Mouse (Mus musculus) urinary bladder, postnatal 36 days (tissue): ENCODE results near the gene Olfr586.

Experiments
- DNase-seq, 2 experiments: peaks; one replicate each; pipeline ENCODE4 v3.0.0; 2022; ENCODE audit warnings: low spot score in 2 of 2, mixed read lengths in 1 of 2

Olfr586 gene

DNA sequence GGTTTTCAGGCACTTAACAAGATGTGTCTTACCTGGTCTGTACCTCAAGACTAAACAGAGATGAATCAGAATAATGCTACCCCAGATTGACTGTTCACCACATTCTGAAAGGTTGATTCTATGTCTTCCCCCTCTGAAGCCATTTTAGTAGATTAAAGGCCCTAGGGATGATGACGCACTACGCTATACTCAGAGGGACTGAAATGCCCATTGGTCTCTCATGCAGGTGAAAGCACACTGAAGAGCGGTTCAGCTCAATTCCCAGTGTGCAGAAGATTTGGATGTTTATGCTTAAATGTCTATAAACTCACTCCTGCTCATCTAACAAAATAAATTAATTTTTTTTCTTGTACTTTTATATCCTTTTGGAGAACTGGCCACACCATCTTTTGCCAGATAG lies at the start of gene Olfr586:
Olfr586 (minus strand) TSS at position 101 of the 400 bp plus-strand sequence.
- DNase-seq: no peak

DNA sequence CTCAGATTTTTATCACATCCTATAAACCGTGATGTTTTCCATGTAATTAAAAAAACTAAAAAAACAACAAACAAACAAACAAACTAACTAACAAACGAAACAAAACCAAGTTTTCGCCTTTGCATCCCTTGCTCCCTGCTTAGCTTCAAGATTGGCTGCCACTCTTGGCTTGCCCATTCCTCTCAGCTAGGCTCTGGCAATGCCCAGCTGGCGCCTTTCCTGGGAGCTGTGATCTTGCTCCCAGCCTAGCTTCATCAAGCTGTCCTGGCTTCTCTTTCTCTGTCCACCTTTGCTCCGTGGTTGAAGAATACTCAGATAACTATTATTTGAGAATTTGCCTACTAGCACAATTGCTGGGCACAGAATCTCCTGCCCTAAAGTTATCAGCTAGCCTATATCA lies 44.3 kb upstream of the Olfr586 start:
- no peak for DNase-seq

DNA sequence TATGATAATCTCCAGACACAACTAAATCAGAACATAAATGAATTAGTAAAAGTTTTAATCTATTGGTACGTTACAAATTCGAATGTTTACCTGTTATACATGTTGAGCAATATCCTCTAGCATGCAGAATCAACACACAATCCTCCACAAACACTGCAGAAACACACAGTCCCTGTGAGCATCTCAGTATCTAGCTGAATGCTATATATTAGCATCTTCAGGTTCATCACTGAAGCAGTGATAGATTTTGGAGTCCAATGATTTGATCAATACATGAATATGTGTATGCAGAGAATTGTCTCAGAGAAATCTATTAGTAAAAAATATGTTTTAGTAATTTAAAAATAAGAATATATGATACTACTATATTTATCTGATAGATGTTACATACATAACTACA lies 30.8 kb upstream of the Olfr586 start, which contains the start of gene Olfr589:
Olfr589 (minus strand) TSS at position 101 of the 400 bp plus-strand sequence.
- no peak for DNase-seq

DNA sequence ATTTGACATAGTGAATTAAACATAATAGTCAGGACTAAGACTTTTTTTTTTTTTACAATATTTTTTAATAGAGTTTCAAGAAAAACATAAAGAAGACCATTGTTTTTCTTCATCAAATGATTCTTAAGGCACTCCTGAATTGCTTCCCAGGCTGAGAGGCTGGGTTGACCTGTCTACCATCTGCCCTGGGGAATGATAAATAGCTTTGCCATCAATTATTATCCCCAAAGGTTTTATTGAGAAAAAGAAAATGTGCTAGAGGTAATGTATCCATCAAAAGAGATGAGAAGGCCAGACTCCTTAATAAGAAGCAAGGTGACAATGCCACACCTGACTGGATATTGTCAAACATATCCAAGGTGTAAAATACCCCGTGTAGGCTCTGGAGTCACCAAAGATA lies 15.1 kb upstream of the Olfr586 start, which contains the start of gene Olfr588-ps1:
Olfr588-ps1 (plus strand) TSS at position 301 of the 400 bp plus-strand sequence.
- DNase-seq: no peak

DNA sequence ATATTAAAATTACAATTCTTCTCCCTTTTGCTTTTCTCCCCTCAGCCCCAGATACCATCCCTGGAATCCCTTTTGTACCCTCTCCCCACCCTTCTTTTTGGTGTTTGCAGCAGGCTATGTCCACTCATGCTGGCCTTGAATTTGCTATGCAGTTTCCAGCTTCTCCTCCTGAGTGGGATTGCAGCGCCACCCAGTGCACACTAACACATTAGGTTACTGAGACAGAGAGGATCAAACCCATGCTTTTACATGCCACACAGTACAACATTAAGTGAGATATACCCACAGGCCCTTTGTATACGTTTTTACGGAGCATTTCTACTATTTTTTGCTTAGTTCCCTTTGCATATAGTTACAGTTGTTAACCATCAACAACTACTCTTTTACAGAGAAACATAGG lies 6.0 kb downstream of the Olfr586 start:
- DNase-seq: no peak

DNA sequence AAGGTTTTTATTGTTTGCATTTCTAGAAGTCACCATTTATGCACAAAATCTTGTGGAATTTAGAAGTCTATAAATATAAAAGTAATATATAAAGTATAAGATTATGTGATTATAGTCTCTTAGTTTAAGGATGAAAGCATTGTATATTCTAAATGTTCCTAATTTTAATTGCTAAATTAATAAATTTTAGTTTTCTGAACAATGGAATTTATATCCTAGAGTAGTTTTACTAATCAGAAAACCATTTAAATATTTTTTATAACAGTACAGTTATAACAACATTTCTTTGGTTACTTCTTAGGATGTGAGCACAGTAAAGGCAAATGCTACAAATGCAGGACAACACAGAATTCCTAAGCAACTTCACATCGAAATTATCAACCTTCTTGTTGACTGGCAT lies 28.0 kb downstream of the Olfr586 start, which contains the start of gene Olfr585:
Olfr585 (plus strand) TSS at position 301 of the 400 bp plus-strand sequence.
- DNase-seq: no peak

DNA sequence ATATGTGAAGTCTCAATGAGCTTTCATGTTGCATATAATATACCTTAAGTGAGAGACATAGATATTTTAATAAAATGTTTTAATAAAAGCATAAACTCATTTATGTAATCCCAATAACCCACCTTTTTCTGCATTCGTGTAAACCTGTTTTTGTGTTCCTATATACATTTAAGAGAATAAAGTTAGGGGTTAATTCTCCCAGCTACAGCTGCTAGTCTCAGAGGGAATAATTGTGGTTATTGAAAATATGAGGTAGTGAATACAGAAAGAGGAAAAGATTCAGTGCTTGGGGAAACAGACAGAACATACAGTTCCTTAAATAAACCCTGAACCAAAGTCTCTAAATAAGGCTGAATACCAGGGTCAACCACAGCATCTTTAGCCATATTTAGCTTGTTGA lies 43.9 kb downstream of the Olfr586 start, which contains the start of gene Olfr584:
Olfr584 (plus strand) TSS at position 301 of the 400 bp plus-strand sequence.
- no peak for DNase-seq
